Comparison of ENCODE assay signal across 34 mouse cellular contexts in genomic region chr11:42310892-42311291, GRCm38 (mm10). TPM values are rescaled to one million over a fixed set of nuclear protein-coding genes. Genes with fewer than 3 reads are reported as not detected.
A peak's percentile ranks its signal among the peaks of the same experiment; 100 is the strongest.
DNase-seq lines count a peak whose midpoint lies in the region; ATAC-seq lines count a peak whose summit lies in the region.
"Had no signal": no experiment of that assay in that cellular context is flagged by ENCODE, and none has a peak within 500 bp of the region (broad histone marks: within the 10 kb centered on the region; RNA-seq: fewer than 3 reads in every experiment).

No protein-coding gene starts in this region.

- ATAC-seq in activated CD4-positive, CD25-positive, alpha-beta regulatory T cell, adult 4 months, result no peak
- ATAC-seq: forebrain, embryonic 13.5 days; forebrain, embryonic 16.5 days; hindbrain, embryonic 16.5 days; intestine, embryonic 15.5 days had no signal

- DNase-seq in cerebellum, adult 11 months, result peak; percentile 72
- peak; percentile 77 to 80 for DNase-seq in cerebellum, adult 18-20 months
- DNase-seq in cerebellum, adult 9-10 months, result peak; percentile 94
- DNase-seq in cerebellum, postnatal 25 days, result peak; percentile 80 to 81
- no peak for DNase-seq in heart, adult 9 months (ENCODE audit: low spot score in 2 of 2)
- no peak for DNase-seq in gastrocnemius, postnatal 36 days
- no peak for DNase-seq in kidney, postnatal 14 days
- DNase-seq: adrenal gland, postnatal 10 days; adrenal gland, postnatal 36 days; gastrocnemius, postnatal 10 days; heart, adult 11 months; heart, postnatal 10 days; heart, postnatal 36 days; kidney, adult 11 months; kidney, adult 8-10 months had no signal

- intact Hi-C loops in gastrocnemius, postnatal 36 days (cut with DNase I), result no loop called here

RNA-seq across cellular contexts. Expression of gene Gabra6, which starts 10.0 kb away (rescaled TPM):
- total RNA-seq in gastrocnemius, postnatal 36 days (2021), result not detected
- polyA plus RNA-seq in activated CD4-positive, CD25-positive, alpha-beta regulatory T cell, adult 4 months (2017; shearing (Covaris generic)), result not detected
- total RNA-seq: adrenal gland, adult 18-20 months; adrenal gland, postnatal 10 days; adrenal gland, postnatal 36 days; common myeloid progenitor, adult 5-6 weeks; ES-E14; gastrocnemius, adult 18-20 months; gastrocnemius, postnatal 10 days; gastrocnemius, postnatal 4 days; heart, adult 8-10 months; heart, postnatal 10 days; heart, postnatal 36 days had no signal
- polyA plus RNA-seq: C2C12; embryonic facial prominence, embryonic 10.5 days; erythroblast, embryonic 14.5 days; forebrain, embryonic 10.5 days; forebrain, embryonic 13.5 days; forebrain, embryonic 16.5 days; heart, embryonic 12.5 days; heart, embryonic 15.5 days; hindbrain, embryonic 10.5 days; hindbrain, embryonic 13.5 days; hindbrain, embryonic 16.5 days; intestine, embryonic 15.5 days had no signal

Comparison
In these comparisons a context has a peak if more than half of its experiments do, and no peak if none do; other contexts are left out.
1. DNase-seq: peak in cerebellum, adult 11 months (single experiment), cerebellum, adult 18-20 months (2 of 2), cerebellum, adult 9-10 months (single experiment) and cerebellum, postnatal 25 days (2 of 2); none in heart, adult 9 months (0 of 2), gastrocnemius, postnatal 36 days (0 of 2) and kidney, postnatal 14 days (single experiment).